Mouse (Mus musculus): ENCODE results near the gene Prop1. TPM values are rescaled to one million over a fixed set of nuclear protein-coding genes. Genes with fewer than 3 reads are reported as not detected.

Gene Prop1
- total and polyA plus RNA-seq, 2 experiments from 2014 or later, result not detected

DNA sequence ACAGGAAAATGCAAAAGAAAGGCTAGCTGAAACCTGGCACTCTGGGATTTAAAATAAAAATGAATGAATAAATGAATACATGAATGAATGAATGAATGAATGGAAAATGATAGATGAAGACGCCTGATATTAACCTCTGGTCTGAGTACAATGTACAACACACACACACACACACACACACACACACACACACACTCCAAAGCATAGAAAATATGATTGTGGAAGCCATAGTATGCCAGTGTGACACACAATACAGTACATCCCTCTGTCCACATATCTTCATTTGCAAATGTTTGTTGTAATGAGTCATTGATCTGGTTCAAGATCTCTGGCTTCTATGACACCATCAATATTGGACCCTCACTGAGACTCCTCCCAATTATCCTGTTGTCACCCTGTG is 21.5 kb downstream of the Prop1 start:
- Histone ChIP-seq H3K4me2 (ENCODE audit: low read depth, low read length) (peak overlapping the region; percentile 94; the same call in 1 of the 2 replicates), H3K4me3 (ENCODE audit: low read depth, low read length) (no peak overlapping the region), H3K27me3 (ENCODE audit: control insufficient read depth, insufficient read depth, low read length) (no peaks in the 10 kb centered on the region), H3K4me1 (ENCODE audit: control insufficient read depth, insufficient read depth) (0 out of 2 replicates have a peak, but pooled peaks cover 9% of the 10 kb centered on the region), H3K36me3 (replicated peaks; ENCODE audit: control insufficient read depth, insufficient read depth, low read length) (no peaks in the 10 kb centered on the region), H3K9ac (replicated peaks; ENCODE audit: low read depth, low read length) (no peak overlapping the region), H3K9me3 (replicated peaks; ENCODE audit: control insufficient read depth, low read length) (no peaks in the 10 kb centered on the region), H3K27ac (ENCODE audit: low read depth) (no peak overlapping the region)
- no peak for TF ChIP-seq EP300 (IDR thresholded peaks at IDR 0.05; ENCODE audit: low read depth)
- no peak for TF ChIP-seq CTCF (IDR thresholded peaks at IDR 0.05; ENCODE audit: low read depth)
- DNase-seq (ENCODE audit: low spot score) (no peak), ATAC-seq (ENCODE audit: insufficient read depth, low read depth) (no peak)
- 66% methylated on average over 1 of the region's 1 CpGs for WGBS

DNA sequence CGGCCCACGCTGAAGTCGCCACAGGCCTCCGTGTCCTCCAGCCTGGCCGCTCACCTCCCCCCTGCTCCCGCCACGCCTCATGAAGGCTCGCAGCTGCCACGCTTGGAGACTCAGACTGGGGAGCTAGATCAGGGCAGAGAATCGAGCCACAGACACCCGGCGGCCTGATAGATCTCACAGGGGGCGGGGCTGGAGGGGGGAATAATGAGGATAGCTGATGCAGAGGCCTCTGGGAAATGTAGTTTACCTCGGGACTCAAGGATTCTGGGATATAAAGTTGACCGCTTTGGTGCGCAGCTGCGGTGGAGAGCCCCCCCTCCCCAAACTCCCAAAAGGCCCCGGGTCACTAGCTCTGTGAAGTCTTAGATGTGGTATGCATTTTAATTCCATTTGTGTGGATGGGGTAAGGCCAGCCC is 22.1 kb downstream of the Prop1 start, which contains the start of gene Zfp354b:
Gene Zfp354b, minus strand, starts transcription at position 183 of the 416 bp plus-strand sequence.
- Histone ChIP-seq H3K36me3 (replicated peaks; ENCODE audit: control insufficient read depth, insufficient read depth, low read length) (no peaks in the 10 kb centered on the region), H3K4me1 (ENCODE audit: control insufficient read depth, insufficient read depth) (0 out of 2 replicates have a peak, but pooled peaks cover 9% of the 10 kb centered on the region), H3K27me3 (ENCODE audit: control insufficient read depth, insufficient read depth, low read length) (no peaks in the 10 kb centered on the region), H3K4me2 (ENCODE audit: low read depth, low read length) (peak within 1 kb of the TSS; percentile 94), H3K9ac (replicated peaks; ENCODE audit: low read depth, low read length) (peak within 1 kb of the TSS; percentile 65), H3K4me3 (ENCODE audit: low read depth, low read length) (peak within 1 kb of the TSS; percentile 58), H3K27ac (ENCODE audit: low read depth) (0 out of 2 replicates have a peak within 1 kb of the TSS, but pooled peaks have one; percentile 41), H3K9me3 (replicated peaks; ENCODE audit: control insufficient read depth, low read length) (no peaks in the 10 kb centered on the region)
- peak; percentile 86 for DNase-seq (ENCODE audit: low spot score)
- TF ChIP-seq CTCF (IDR thresholded peaks at IDR 0.05; ENCODE audit: low read depth) (no peak), EP300 (IDR thresholded peaks at IDR 0.05; ENCODE audit: low read depth) (no peak)
- under 1% methylated on average over 18 of the region's 18 CpGs for WGBS
- ATAC-seq (ENCODE audit: insufficient read depth, low read depth), result peak; percentile 85

DNA sequence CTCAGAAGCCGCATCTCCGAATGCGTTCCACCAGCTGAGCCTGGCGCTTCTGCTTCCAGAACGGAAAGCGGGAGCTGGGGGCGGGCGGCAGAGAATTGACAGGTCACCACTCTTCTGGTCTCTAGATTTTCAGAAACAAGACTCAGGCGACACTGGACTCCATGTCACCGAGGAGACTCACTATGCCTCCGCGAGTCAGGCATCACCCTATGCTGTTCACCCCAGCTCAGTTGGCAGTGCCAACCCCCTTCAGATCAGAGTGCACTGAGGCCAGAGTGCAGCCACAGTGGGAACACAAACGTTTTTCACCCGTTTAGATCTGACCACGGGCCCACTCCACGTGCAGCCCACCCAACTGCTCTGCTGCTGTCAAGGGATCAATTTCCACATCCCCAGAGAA is 22.5 kb downstream of the Prop1 start:
- TF ChIP-seq CTCF (IDR thresholded peaks at IDR 0.05; ENCODE audit: low read depth) (no peak), EP300 (IDR thresholded peaks at IDR 0.05; ENCODE audit: low read depth) (no peak)
- DNase-seq (ENCODE audit: low spot score), result no peak
- Histone ChIP-seq H3K27ac (ENCODE audit: low read depth) (0 out of 2 replicates have a peak overlapping the region, but pooled peaks have one; percentile 41), H3K27me3 (ENCODE audit: control insufficient read depth, insufficient read depth, low read length) (no peaks in the 10 kb centered on the region), H3K36me3 (replicated peaks; ENCODE audit: control insufficient read depth, insufficient read depth, low read length) (no peaks in the 10 kb centered on the region), H3K9me3 (replicated peaks; ENCODE audit: control insufficient read depth, low read length) (no peaks in the 10 kb centered on the region), H3K4me3 (ENCODE audit: low read depth, low read length) (peak overlapping the region; percentile 58), H3K4me1 (ENCODE audit: control insufficient read depth, insufficient read depth) (0 out of 2 replicates have a peak, but pooled peaks cover 9% of the 10 kb centered on the region), H3K9ac (replicated peaks; ENCODE audit: low read depth, low read length) (peak overlapping the region; percentile 65), H3K4me2 (ENCODE audit: low read depth, low read length) (peak overlapping the region; percentile 94)
- under 1% methylated on average over 16 of the region's 16 CpGs for WGBS
- peak; percentile 47 for ATAC-seq (ENCODE audit: insufficient read depth, low read depth)

DNA sequence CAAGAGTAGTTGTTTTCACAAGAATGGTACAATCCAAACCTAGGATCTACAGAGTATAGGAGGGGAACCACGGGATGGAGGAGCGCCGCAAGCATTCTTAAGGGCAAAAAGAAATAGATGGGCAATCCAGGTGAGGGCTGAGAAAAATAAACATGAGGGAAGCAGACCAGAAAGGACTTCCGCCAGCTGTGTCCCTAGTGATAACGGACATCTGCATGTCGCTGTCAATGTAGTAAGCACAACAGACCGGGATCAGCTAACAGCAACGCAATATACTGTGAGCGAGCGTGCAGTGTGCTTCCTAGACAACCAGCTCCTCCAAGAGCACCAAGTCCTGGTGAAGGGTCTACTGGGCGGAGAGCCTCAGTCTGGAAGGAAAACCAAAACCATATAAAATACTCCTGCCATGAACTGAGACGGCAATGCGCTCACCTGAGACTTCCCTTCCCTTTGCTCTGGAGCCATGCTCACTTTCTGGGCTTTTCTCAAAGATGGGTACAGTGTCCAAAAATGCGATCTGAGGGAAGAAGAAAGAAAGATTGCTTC is 23.0 kb downstream of the Prop1 start:
- Histone ChIP-seq H3K9me3 (replicated peaks; ENCODE audit: control insufficient read depth, low read length) (no peaks in the 10 kb centered on the region), H3K27me3 (ENCODE audit: control insufficient read depth, insufficient read depth, low read length) (no peaks in the 10 kb centered on the region), H3K4me3 (ENCODE audit: low read depth, low read length) (peak overlapping the region; percentile 58), H3K36me3 (replicated peaks; ENCODE audit: control insufficient read depth, insufficient read depth, low read length) (no peaks in the 10 kb centered on the region), H3K4me2 (ENCODE audit: low read depth, low read length) (peak overlapping the region; percentile 94), H3K27ac (ENCODE audit: low read depth) (no peak overlapping the region), H3K9ac (replicated peaks; ENCODE audit: low read depth, low read length) (peak overlapping the region; percentile 65; the same call in 1 of the 2 replicates), H3K4me1 (ENCODE audit: control insufficient read depth, insufficient read depth) (0 out of 2 replicates have a peak, but pooled peaks cover 9% of the 10 kb centered on the region)
- TF ChIP-seq CTCF (IDR thresholded peaks at IDR 0.05; ENCODE audit: low read depth), result no peak
- TF ChIP-seq EP300 (IDR thresholded peaks at IDR 0.05; ENCODE audit: low read depth), result no peak
- WGBS, result 14% methylated on average over 14 of the region's 14 CpGs
- DNase-seq (ENCODE audit: low spot score) (no peak), ATAC-seq (ENCODE audit: insufficient read depth, low read depth) (no peak)

DNA sequence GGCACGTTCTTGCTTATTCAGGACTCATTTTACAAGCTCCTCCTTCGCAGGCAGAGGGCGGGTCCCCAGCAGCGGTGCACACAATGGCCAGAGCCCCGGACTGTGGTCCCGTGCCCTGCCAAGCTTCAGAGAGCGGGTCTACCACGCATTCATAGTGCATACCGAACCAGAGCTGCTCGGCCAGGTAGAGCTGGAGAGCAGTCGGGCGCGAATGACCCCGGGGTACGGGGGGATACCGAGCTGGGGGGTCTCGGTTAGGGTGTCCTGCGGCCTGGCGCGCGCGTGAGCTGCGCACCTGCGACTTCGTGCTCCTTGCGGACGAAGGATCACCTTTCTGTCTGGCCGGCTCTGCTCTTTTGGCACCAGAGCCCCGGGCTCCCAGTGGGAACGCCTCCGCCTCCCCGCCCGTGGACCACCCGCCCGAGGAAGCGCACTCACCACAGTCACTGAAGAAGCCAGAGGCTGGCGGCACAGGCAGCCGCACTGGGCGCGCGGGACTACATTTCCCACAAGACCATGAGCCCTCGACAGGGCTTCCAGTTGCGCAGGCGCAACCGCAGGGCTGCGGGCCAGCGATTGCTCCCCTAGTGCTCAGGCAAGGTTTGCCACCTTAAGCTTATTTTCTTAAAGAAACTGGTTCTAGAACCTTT is 37.8 kb downstream of the Prop1 start, which contains the start of gene Zfp2:
Gene Zfp2, minus strand, starts transcription at position 495 of the 650 bp plus-strand sequence.
- peaks cover 5% of the 10 kb centered on the region; the same call in 1 of the 2 replicates for H3K4me1 ChIP-seq (ENCODE audit: control insufficient read depth, insufficient read depth)
- peak; percentile 99 for ATAC-seq (ENCODE audit: insufficient read depth, low read depth)

More for the DNA sequence above, 37.8 kb downstream of the Prop1 start, which contains the start of gene Zfp2:
- H3K4me2 ChIP-seq (ENCODE audit: low read depth, low read length), result peak within 1 kb of the TSS; percentile 96
- peak; percentile 88 for DNase-seq (ENCODE audit: low spot score)
- H3K27ac ChIP-seq (ENCODE audit: low read depth), result peak within 1 kb of the TSS; percentile 59; the same call in 1 of the 2 replicates
- under 1% methylated on average over 47 of the region's 47 CpGs for WGBS
- peak within 1 kb of the TSS; percentile 76 for H3K9ac ChIP-seq (replicated peaks; ENCODE audit: low read depth, low read length)
- no peaks in the 10 kb centered on the region for H3K27me3 ChIP-seq (ENCODE audit: control insufficient read depth, insufficient read depth, low read length)
- peaks cover 12% of the 10 kb centered on the region for H3K36me3 ChIP-seq (replicated peaks; ENCODE audit: control insufficient read depth, insufficient read depth, low read length)
- H3K9me3 ChIP-seq (replicated peaks; ENCODE audit: control insufficient read depth, low read length), result no peaks in the 10 kb centered on the region
- H3K4me3 ChIP-seq (ENCODE audit: low read depth, low read length), result peak within 1 kb of the TSS; percentile 96
- TF ChIP-seq CTCF (IDR thresholded peaks at IDR 0.05; ENCODE audit: low read depth) (peak; percentile 61), EP300 (IDR thresholded peaks at IDR 0.05; ENCODE audit: low read depth) (no peak)
